Mouse (Mus musculus): ENCODE measurements around the gene Blm.

Blm gene

GRCm38 (mm10) chr7:80435594-80435993, 99.3 kb downstream of the Blm start:
- DNase-seq = no peak

DNA sequence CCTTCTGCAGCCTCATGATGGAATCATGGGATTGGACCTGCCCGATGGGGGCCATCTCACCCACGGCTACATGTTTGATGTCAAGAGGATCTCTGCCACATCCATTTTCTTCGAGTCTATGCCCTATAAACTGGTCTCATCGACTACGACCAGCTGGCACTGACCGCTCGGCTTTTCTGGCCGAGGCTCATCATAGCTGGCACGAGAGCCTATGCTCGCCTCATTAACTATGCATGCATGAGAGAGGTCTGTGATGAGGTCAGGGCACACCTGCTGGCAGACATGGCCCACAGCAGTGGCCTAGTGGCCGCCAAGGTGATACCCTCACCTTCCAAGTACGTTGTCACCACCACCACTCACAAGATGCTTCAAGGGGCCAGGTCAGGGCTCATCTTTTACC, 105.3 kb downstream of the Blm start:
- DNase-seq = no peak

GRCm38 (mm10) chr7:80427730-80428129, 107.2 kb downstream of the Blm start:
- DNase-seq = no peak

GRCm38 (mm10) chr7:80426363-80426762, 108.6 kb downstream of the Blm start:
- no peak for DNase-seq

GRCm38 (mm10) chr7:80424722-80425121, 110.2 kb downstream of the Blm start:
- DNase-seq = no peak

DNA sequence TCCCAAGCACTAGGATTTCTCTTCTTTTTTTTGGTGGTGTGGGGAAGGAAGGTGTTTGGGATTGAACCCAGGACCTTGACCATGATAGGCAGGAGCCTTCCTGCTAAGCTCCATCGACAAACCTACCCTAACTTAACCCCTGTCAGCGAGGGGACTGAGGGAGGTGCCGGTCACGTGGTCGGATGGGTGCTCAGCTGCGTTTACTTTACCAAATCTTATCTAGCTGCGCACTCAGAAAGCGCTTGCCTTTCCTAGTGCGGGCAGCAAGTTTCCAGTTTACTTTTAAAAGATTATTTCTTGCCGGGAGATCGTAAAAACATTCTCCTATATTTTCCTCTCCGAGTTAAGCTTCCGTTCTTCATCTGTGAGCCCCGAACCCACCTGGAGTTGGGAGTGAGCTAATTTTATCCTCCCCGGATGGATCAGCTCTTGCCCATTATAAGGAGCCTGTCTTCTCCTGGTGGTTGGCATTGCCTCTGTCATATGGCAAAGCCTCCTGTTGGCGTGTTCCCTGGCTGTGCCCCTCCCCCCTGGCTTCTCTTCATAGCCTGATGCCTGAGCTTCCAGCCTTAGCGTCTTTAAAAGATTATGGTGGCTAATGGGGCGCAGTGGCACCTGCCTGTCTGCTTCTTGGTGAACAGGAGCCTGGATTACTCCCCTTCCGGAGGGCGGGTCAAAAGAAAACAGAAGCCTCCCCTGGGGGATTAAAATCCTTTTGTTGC, 112.0 kb downstream of the Blm start:
- DNase-seq = peak; percentile 21

DNA sequence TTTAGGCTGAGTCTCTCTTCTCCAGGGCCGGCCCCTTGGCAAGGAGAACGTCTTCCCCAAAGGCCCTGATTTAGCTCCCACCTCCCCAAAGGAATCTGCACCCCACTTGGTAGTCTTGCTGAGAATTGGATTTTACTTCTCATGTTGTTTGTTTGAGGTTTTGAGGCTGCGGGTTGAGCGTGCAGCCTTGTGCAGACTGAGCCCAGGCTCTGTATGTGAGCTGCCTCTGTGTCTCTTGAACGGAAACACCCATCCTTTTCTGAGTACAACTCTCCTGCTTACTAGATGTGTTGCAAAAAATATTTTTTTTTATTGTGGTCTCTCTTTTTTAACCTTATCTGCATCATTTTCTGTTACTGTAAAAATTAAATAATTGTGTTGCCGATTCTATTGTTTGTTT, 113.3 kb downstream of the Blm start:
- no peak for DNase-seq

- peak; percentile 59 for DNase-seq
Measured at GRCm38 (mm10) chr7:80420586-80420985, 114.3 kb downstream of the Blm start.

- DNase-seq = no peak
Measured at GRCm38 (mm10) chr7:80419278-80419677, 115.6 kb downstream of the Blm start.

DNA sequence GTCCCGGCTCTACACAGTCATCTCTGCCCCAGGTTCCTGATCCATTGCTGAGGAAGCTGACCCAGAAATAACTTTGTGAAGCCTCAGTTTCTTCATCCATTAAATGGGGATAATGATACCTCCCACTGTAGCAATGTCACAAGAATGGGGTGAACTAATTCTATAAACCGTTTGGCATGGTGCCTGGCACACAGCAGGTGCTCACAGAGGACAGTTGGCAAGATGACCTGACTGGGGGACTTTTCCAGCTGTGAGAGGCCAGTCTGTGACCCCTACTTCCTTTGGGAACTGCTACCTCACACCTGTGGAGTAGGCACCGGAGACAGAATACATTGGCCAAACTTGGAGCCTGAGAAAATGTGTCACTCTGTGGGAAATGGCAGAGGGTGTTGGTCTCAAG, 116.9 kb downstream of the Blm start:
- DNase-seq = no peak

GRCm38 (mm10) chr7:80417601-80418000, 117.3 kb downstream of the Blm start:
- no peak for DNase-seq

GRCm38 (mm10) chr7:80416969-80417368, 118.0 kb downstream of the Blm start:
- no peak for DNase-seq

GRCm38 (mm10) chr7:80414303-80414855, 120.5 kb downstream of the Blm start:
- no peak for DNase-seq

DNA sequence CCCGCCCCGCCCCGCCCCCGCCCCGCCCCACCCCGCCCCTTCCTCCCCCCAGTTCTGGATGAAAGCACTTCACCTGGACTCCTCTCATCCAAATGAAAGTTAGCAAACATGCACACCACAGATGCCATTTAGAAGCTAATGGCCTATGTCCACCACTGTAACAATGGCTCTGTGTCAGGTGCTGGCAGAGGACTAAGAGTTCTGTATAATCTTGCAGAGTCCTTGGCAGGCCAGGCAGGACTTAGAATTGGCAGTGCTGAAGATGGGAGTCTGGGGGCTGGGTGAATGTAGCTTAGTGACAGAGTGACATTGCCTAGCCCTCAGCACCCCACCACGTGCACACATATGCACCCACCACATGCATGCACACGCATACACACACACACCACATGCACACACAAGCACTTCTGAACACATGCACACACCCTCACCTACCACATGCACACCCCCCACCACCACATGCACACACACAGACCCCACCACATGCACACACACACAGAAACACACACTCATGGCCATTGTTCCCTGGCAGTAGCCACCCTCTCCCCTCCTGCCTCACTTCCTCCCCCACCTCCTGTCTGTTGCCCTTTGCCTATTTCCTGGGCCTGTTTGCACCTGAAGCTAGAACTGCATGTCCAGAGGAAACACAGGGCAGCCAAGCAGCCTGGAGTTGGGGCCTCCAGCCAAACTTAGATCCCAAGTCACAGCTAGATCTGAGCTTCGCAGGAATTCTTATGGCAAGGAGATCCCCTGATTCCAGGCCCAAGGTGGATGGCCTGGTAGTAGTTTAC, 121.2 kb downstream of the Blm start:
- DNase-seq = no peak

DNA sequence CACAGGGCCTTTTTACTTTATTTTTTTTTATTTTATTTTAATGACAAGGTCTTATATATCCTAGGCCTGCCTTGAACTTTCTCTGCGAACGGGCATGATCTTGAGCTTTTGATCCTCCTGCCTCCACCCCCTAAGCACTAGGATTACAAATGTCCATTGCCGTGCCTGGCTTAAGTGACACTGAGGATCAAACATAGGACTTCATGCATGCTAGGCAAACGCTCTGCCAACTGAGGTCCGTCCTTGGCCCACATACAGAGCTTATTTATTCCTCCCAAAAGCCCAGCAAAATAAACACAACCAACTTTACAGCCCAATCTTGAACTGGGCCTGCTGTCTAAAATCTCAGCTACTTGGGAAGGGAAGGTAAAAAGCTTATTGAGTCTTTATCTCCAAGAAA, 122.1 kb downstream of the Blm start:
- no peak for DNase-seq

DNA sequence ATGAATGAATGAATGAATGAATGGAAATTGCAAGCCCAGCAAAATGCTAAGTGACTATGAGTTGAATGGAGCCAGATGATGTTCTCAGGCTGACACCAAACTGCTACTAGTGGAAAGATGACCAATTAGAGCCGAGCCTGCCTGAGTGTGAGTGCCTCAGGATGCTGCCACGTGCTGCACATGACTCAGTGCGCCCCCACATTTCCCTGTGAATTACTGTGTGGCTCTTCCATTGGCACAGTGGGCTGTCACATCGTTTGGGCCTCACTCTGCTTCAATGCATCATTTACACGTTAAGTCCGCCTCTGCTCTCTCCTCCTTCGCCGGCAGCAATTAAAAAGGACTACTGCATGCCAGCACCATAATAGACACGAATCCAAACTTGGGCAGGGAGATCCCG, 122.6 kb downstream of the Blm start:
- DNase-seq = no peak

DNA sequence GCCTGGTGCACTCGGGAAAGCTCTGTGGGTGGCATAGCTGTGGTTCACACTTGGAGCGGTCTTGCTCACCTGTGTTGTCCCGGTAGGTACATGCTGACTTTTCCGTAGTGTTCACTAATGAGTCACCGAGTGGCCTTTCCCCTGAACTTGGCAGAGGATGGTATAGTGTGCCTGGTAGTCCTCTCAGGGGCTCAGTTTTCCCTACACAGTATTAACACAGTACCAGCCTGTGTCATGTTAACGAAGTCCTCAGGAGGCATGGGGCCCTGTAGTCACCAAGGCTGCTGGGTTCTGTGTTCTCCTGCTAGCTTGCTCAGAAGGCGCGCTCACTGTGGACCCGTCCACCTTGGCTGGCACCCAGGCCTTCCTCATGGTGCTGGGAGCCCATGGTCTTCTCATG, 124.5 kb downstream of the Blm start:
- DNase-seq = no peak

DNA sequence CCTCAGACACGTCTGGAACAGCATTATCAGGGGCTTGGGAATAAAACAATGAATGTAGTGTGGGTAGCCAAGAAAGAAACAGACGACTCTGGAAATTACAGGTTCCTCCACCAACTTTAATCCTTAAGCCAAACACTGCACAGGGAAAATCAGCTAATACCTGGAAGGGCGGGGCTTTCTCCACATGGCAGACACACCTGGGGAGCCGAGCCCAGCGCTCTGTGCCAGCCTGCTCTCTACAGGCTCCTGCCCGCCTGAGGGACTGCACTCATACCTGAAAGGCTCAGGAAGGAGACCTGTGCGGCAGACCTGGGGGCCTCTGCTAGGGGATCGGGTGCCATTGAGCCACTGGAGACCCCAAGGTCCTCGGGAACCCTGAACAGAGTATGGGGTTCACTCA, 127.2 kb downstream of the Blm start:
- DNase-seq = no peak

- no peak for DNase-seq
Measured at GRCm38 (mm10) chr7:80406186-80406585, 128.7 kb downstream of the Blm start.

DNA sequence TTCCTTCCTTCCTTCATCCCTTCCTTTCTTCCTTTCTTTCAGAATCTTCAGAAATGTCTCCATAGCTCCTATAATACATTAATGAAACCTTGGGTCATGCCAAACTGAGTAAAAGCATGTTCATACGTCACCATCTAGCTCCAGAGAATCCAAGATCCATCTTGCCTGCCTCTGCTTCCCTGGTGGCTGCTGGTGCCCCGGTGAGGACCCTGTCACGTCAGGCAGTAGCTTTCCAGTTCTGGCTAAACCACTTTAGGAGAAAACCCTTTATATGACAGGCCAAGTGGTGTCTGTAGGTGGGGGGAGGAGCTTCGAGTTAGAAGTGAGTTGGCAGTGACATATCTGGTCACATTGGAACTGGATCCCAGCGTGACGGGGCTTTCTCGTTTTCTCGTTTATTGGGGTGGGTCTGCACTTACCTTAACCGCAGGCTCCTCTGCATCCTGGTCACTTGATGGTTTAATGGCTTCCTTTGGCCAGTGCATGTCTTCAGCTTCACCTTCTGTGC, 129.7 kb downstream of the Blm start, which contains the start of gene Furin:
Gene Furin, minus strand, starts transcription at position 249 of the 508 bp plus-strand sequence.
- no peak for DNase-seq
